In genomic region chr19:47180011-47180410, GRCm38 (mm10) we compare ENCODE assay signal across 9 mouse cellular contexts. TPM values are rescaled to one million over a fixed set of nuclear protein-coding genes. Genes with fewer than 3 reads are reported as not detected.
DNase-seq lines count a peak whose midpoint lies in the region; ATAC-seq lines count a peak whose summit lies in the region.
"Had no signal": no experiment of that assay in that cellular context is flagged by ENCODE, and none has a peak within 500 bp of the region (broad histone marks: within the 10 kb centered on the region; RNA-seq: fewer than 3 reads in every experiment).

No protein-coding gene starts in this region.

- H3K4me3 ChIP-seq in lung, embryonic 15.5 days = peak overlapping the region; percentile 70
- peak overlapping the region; percentile 66 for H3K4me3 ChIP-seq in forebrain, embryonic 13.5 days
- peak overlapping the region; percentile 75 for H3K4me3 ChIP-seq in limb, embryonic 12.5 days (replicated peaks)
- peak overlapping the region; percentile 71 for H3K4me3 ChIP-seq in stomach, embryonic 16.5 days (replicated peaks; ENCODE audit: low read length)

- no peak for DNase-seq in lung, postnatal 4 days
- DNase-seq in layer of hippocampus, adult 18-20 months (ENCODE audit: low spot score in 2 of 2) = no peak
- DNase-seq in thymus, postnatal 14 days = no peak

- H3K27ac ChIP-seq in lung, embryonic 15.5 days = no peak overlapping the region
- H3K27ac ChIP-seq in forebrain, embryonic 13.5 days = no peak overlapping the region
- H3K27ac ChIP-seq in limb, embryonic 12.5 days = no peak overlapping the region
- no peak overlapping the region for H3K27ac ChIP-seq in stomach, embryonic 16.5 days (ENCODE audit: low read length)
- H3K27ac ChIP-seq: liver, embryonic 14.5 days had no signal

- ATAC-seq in lung, embryonic 15.5 days (ENCODE audit: borderline replicate concordance, extremely low read depth, low FRiP score, low TSS enrichment) = no peak
- ATAC-seq in forebrain, embryonic 13.5 days = no peak
- ATAC-seq in limb, embryonic 12.5 days (ENCODE audit: insufficient number of reproducible peaks, insufficient read depth, low FRiP score, low TSS enrichment, low read depth) = no peak
- ATAC-seq in stomach, embryonic 16.5 days (ENCODE audit: insufficient read depth, low FRiP score) = no peak

- H3K36me3 ChIP-seq in lung, embryonic 15.5 days = no peaks in the 10 kb centered on the region
- no peaks in the 10 kb centered on the region for H3K36me3 ChIP-seq in forebrain, embryonic 13.5 days (ENCODE audit: poor library complexity, severe bottlenecking)
- H3K36me3 ChIP-seq in limb, embryonic 12.5 days = no peaks in the 10 kb centered on the region
- H3K36me3 ChIP-seq in stomach, embryonic 16.5 days (ENCODE audit: control insufficient read depth, insufficient read depth, low read length) = no peaks in the 10 kb centered on the region

- no peaks in the 10 kb centered on the region for H3K9me3 ChIP-seq in lung, embryonic 15.5 days
- peaks cover 7% of the 10 kb centered on the region; the same call in 1 of the 2 replicates for H3K9me3 ChIP-seq in forebrain, embryonic 13.5 days (replicated peaks)
- H3K9me3 ChIP-seq in limb, embryonic 12.5 days = peaks cover 10% of the 10 kb centered on the region
- H3K9me3 ChIP-seq in stomach, embryonic 16.5 days (replicated peaks; ENCODE audit: control insufficient read depth, low read length) = no peaks in the 10 kb centered on the region

- H3K9ac ChIP-seq in lung, embryonic 15.5 days = no peak overlapping the region
- peak overlapping the region; percentile 73 for H3K9ac ChIP-seq in forebrain, embryonic 13.5 days
- no peak overlapping the region for H3K9ac ChIP-seq in limb, embryonic 12.5 days (replicated peaks)
- H3K9ac ChIP-seq in stomach, embryonic 16.5 days (ENCODE audit: low read length) = peak overlapping the region; percentile 85
- H3K9ac ChIP-seq: liver, embryonic 14.5 days had no signal

- H3K4me2 ChIP-seq in lung, embryonic 15.5 days = peak overlapping the region; percentile 100
- H3K4me2 ChIP-seq in forebrain, embryonic 13.5 days = peak overlapping the region; percentile 99
- H3K4me2 ChIP-seq in limb, embryonic 12.5 days = peak overlapping the region; percentile 99
- H3K4me2 ChIP-seq in stomach, embryonic 16.5 days (ENCODE audit: low read depth, low read length) = peak overlapping the region; percentile 85

- H3K27me3 ChIP-seq in lung, embryonic 15.5 days = peaks cover 41% of the 10 kb centered on the region
- H3K27me3 ChIP-seq in forebrain, embryonic 13.5 days = peaks cover 56% of the 10 kb centered on the region
- peaks cover 45% of the 10 kb centered on the region for H3K27me3 ChIP-seq in limb, embryonic 12.5 days
- peaks cover 9% of the 10 kb centered on the region; the same call in 1 of the 2 replicates for H3K27me3 ChIP-seq in stomach, embryonic 16.5 days (ENCODE audit: control insufficient read depth, insufficient read depth, low read length)

- 16% methylated on average over 8 of the region's 8 CpGs for WGBS in lung, embryonic 15.5 days
- 19% methylated on average over 8 of the region's 8 CpGs for WGBS in forebrain, embryonic 13.5 days
- WGBS in limb, embryonic 12.5 days = 16% methylated on average over 8 of the region's 8 CpGs
- 17% methylated on average over 8 of the region's 8 CpGs for WGBS in stomach, embryonic 16.5 days

- H3K4me1 ChIP-seq in lung, embryonic 15.5 days = peaks cover 16% of the 10 kb centered on the region
- H3K4me1 ChIP-seq in forebrain, embryonic 13.5 days = peaks cover 11% of the 10 kb centered on the region
- H3K4me1 ChIP-seq in limb, embryonic 12.5 days (replicated peaks) = peaks cover 24% of the 10 kb centered on the region
- peaks cover 14% of the 10 kb centered on the region for H3K4me1 ChIP-seq in stomach, embryonic 16.5 days (ENCODE audit: control insufficient read depth, insufficient read depth, low read length)

RNA-seq across cellular contexts. Expression of gene Neurl1a, which starts 1.4 kb away (rescaled TPM):
- 6.1 and 6.3 TPM in 2 replicates for polyA plus RNA-seq in lung, embryonic 15.5 days (2015; fragmentation: Nextera tagmentation; extraction: Ambion mirVana)
- polyA plus RNA-seq in forebrain, embryonic 13.5 days (2015; fragmentation: Nextera tagmentation; extraction: Ambion mirVana) = 2.8 and 4.4 TPM in 2 replicates
- polyA plus RNA-seq in limb, embryonic 12.5 days (2016; fragmentation: Nextera tagmentation; extraction: Ambion mirVana) = 7.7 and 10.1 TPM in 2 replicates
- polyA plus RNA-seq in stomach, embryonic 16.5 days (2015; fragmentation: Nextera tagmentation; extraction: Ambion mirVana) = 5.9 and 6.8 TPM in 2 replicates
- total RNA-seq in layer of hippocampus, adult 18-20 months (2021) = 100 to 1,000 TPM; 194 to 204 TPM

RNA-seq across cellular contexts. Expression of gene Calhm3, which starts 22.4 kb away (rescaled TPM):
- not detected in 2 replicates for polyA plus RNA-seq in lung, embryonic 15.5 days (2015; fragmentation: Nextera tagmentation; extraction: Ambion mirVana)
- not detected in 2 replicates for polyA plus RNA-seq in forebrain, embryonic 13.5 days (2015; fragmentation: Nextera tagmentation; extraction: Ambion mirVana)
- polyA plus RNA-seq in limb, embryonic 12.5 days (2016; fragmentation: Nextera tagmentation; extraction: Ambion mirVana) = not detected in 2 replicates
- polyA plus RNA-seq in stomach, embryonic 16.5 days (2015; fragmentation: Nextera tagmentation; extraction: Ambion mirVana) = not detected in 2 replicates
- total RNA-seq in layer of hippocampus, adult 18-20 months (2021) = not detected
- polyA plus RNA-seq: heart, postnatal 0 days; liver, embryonic 14.5 days had no signal

RNA-seq across cellular contexts. Expression of gene Calhm1, which starts 36.0 kb away (rescaled TPM):
- polyA plus RNA-seq in lung, embryonic 15.5 days (2015; fragmentation: Nextera tagmentation; extraction: Ambion mirVana) = not detected in 2 replicates
- polyA plus RNA-seq in forebrain, embryonic 13.5 days (2015; fragmentation: Nextera tagmentation; extraction: Ambion mirVana) = not detected in 2 replicates
- not detected in 2 replicates for polyA plus RNA-seq in limb, embryonic 12.5 days (2016; fragmentation: Nextera tagmentation; extraction: Ambion mirVana)
- not detected in 2 replicates for polyA plus RNA-seq in stomach, embryonic 16.5 days (2015; fragmentation: Nextera tagmentation; extraction: Ambion mirVana)
- not detected for total RNA-seq in layer of hippocampus, adult 18-20 months (2021)
- polyA plus RNA-seq: heart, postnatal 0 days; liver, embryonic 14.5 days had no signal

RNA-seq across cellular contexts. Expression of gene Calhm2, which starts 41.9 kb away (rescaled TPM):
- polyA plus RNA-seq in lung, embryonic 15.5 days (2015; fragmentation: Nextera tagmentation; extraction: Ambion mirVana) = 7.1 and 9.7 TPM in 2 replicates
- polyA plus RNA-seq in forebrain, embryonic 13.5 days (2015; fragmentation: Nextera tagmentation; extraction: Ambion mirVana) = 1.0 and 1.4 TPM in 2 replicates
- 5.3 and 6.2 TPM in 2 replicates for polyA plus RNA-seq in limb, embryonic 12.5 days (2016; fragmentation: Nextera tagmentation; extraction: Ambion mirVana)
- 7.8 and 7.9 TPM in 2 replicates for polyA plus RNA-seq in stomach, embryonic 16.5 days (2015; fragmentation: Nextera tagmentation; extraction: Ambion mirVana)
- total RNA-seq in layer of hippocampus, adult 18-20 months (2021) = 1 to 10 TPM; 5.4 to 6.3 TPM

Comparison
In these comparisons a context has a peak if more than half of its experiments do, and no peak if none do; other contexts are left out.
1. H3K9ac ChIP-seq: peak in forebrain, embryonic 13.5 days (single experiment) and stomach, embryonic 16.5 days (single experiment); none in lung, embryonic 15.5 days (single experiment) and limb, embryonic 12.5 days (single experiment).
2. Peak in every context shown above with its lines, with median percentiles within 50 percentile points of each other: H3K4me2 ChIP-seq and H3K4me3 ChIP-seq.